Mouse (Mus musculus) spleen, postnatal 4 days (tissue): ENCODE data around the gene Npas2.

Experiments
- DNase-seq, 2 experiments: peaks; one replicate each; pipeline ENCODE4 v3.0.0; 2022; ENCODE audit warnings: low spot score in 2 of 2

The Npas2 gene

GRCm38 (mm10) chr1:39283323-39283722, 89.8 kb downstream of the Npas2 start:
- no peak for DNase-seq

GRCm38 (mm10) chr1:39284786-39285185, 91.3 kb downstream of the Npas2 start:
- DNase-seq: no peak

GRCm38 (mm10) chr1:39287076-39287475, 93.5 kb downstream of the Npas2 start:
- no peak for DNase-seq

GRCm38 (mm10) chr1:39287831-39288230, 94.3 kb downstream of the Npas2 start:
- DNase-seq: no peak

- no peak for DNase-seq
These were observed 94.9 kb downstream of the Npas2 start for GRCm38 (mm10) chr1:39288425-39288824.

- DNase-seq: no peak
These were observed 98.5 kb downstream of the Npas2 start for GRCm38 (mm10) chr1:39292001-39292400.

GRCm38 (mm10) chr1:39298294-39298693, 104.8 kb downstream of the Npas2 start:
- no peak for DNase-seq

- DNase-seq: no peak
These were observed 106.7 kb downstream of the Npas2 start for GRCm38 (mm10) chr1:39300243-39300642.

- no peak for DNase-seq
These were observed 107.1 kb downstream of the Npas2 start for GRCm38 (mm10) chr1:39300676-39301075.

GRCm38 (mm10) chr1:39302246-39302645, 108.7 kb downstream of the Npas2 start:
- DNase-seq: no peak

GRCm38 (mm10) chr1:39303054-39303649, 109.6 kb downstream of the Npas2 start:
- no peak for DNase-seq

- no peak for DNase-seq
These were observed 113.8 kb downstream of the Npas2 start for GRCm38 (mm10) chr1:39307291-39307690.

- DNase-seq: no peak
These were observed 114.4 kb downstream of the Npas2 start for GRCm38 (mm10) chr1:39307971-39308370.

GRCm38 (mm10) chr1:39309548-39309947, 116.0 kb downstream of the Npas2 start:
- DNase-seq: no peak

- DNase-seq: no peak
These were observed 118.9 kb downstream of the Npas2 start for GRCm38 (mm10) chr1:39312345-39312967.

- DNase-seq: no peak
These were observed 120.1 kb downstream of the Npas2 start for GRCm38 (mm10) chr1:39313352-39314245.

GRCm38 (mm10) chr1:39317935-39318334, 124.4 kb downstream of the Npas2 start:
- no peak for DNase-seq

GRCm38 (mm10) chr1:39318870-39319269, 125.3 kb downstream of the Npas2 start:
- DNase-seq: no peak

- no peak for DNase-seq
These were observed 128.4 kb downstream of the Npas2 start for GRCm38 (mm10) chr1:39321954-39322353.

GRCm38 (mm10) chr1:39325228-39325627, 131.7 kb downstream of the Npas2 start:
- no peak for DNase-seq

GRCm38 (mm10) chr1:39327546-39327945, 134.0 kb downstream of the Npas2 start:
- no peak for DNase-seq

GRCm38 (mm10) chr1:39330857-39331594, 137.5 kb downstream of the Npas2 start:
- no peak for DNase-seq
